Mouse (Mus musculus): ENCODE data around the gene Il4i1. TPM values are rescaled to one million over a fixed set of nuclear protein-coding genes. Genes with fewer than 3 reads are reported as not detected.

Gene Il4i1
- polyA plus RNA-seq, 1 experiment from 2014 or later, result 0.51 TPM

DNA sequence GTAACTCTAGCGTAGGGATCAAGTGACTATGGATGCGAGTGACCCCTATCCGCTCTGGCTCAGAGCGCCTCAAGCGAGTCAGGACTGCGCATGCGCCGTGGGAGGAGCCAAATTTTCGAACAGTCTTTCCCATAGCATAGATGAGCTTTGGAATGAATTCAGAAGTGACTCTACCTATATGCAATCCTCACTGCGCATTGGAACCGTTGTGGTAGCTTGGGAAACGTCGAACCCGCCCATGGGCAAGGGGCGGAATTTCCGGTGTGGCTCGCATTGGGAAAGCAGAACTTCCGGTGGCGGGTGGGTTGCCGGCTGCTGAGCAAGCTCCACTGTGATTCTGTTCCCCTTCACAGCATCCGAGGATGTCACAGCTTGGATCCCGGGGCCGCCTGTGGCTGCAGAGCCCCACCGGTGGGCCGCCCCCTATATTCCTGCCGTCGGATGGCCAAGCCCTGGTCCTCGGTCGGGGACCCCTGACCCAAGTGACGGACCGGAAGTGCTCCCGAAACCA lies 40.9 kb downstream of the Il4i1 start, which contains the start of gene Pnkp:
TSS of gene Pnkp (plus strand) at position 98 of the 511 bp plus-strand sequence.
- peak within 1 kb of the TSS; percentile 93 for H3K27ac ChIP-seq (replicated peaks)
- H3K9ac ChIP-seq, result peak within 1 kb of the TSS; percentile 94
- H3K9me3 ChIP-seq, result no peaks in the 10 kb centered on the region
- H3K36me3 ChIP-seq, result peaks cover 35% of the 10 kb centered on the region
- ATAC-seq (ENCODE audit: extremely low read depth, insufficient number of reproducible peaks, low FRiP score, low TSS enrichment), result peak; percentile 5; the same call in 1 of the 2 replicates
- peak within 1 kb of the TSS; percentile 88 for H3K4me3 ChIP-seq
- H3K4me1 ChIP-seq, result peaks cover 69% of the 10 kb centered on the region
- H3K27me3 ChIP-seq (replicated peaks), result no peaks in the 10 kb centered on the region
- under 1% methylated on average over 32 of the region's 32 CpGs for WGBS
- peak within 1 kb of the TSS; percentile 87 for H3K4me2 ChIP-seq

DNA sequence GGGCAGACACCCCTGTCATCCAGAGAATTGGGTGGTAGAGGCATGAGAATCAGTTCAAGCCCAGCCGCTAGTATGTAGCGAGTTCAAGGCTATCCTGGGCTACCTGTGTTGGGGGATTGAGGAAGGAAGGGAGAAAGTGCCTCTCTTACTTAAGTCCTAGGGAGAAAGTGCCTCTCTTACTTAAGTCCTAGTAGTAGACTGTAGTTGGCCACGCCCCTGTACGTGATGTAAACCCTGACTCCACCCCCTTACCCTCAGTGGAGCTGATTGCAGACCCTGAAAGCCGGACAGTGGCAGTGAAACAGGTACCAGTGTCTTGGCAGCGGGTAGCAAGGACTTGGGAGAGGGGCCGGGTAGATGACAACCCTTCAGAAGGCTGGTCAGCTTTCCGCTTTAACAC lies 41.7 kb downstream of the Il4i1 start:
- ATAC-seq (ENCODE audit: extremely low read depth, insufficient number of reproducible peaks, low FRiP score, low TSS enrichment), result no peak
- Histone ChIP-seq H3K27ac (replicated peaks) (peak overlapping the region; percentile 93), H3K27me3 (replicated peaks) (no peaks in the 10 kb centered on the region), H3K9ac (peak overlapping the region; percentile 94), H3K4me1 (peaks cover 62% of the 10 kb centered on the region), H3K4me3 (peak overlapping the region; percentile 88), H3K36me3 (peaks cover 35% of the 10 kb centered on the region), H3K4me2 (peak overlapping the region; percentile 87), H3K9me3 (no peaks in the 10 kb centered on the region)
- 25% methylated on average over 8 of the region's 8 CpGs for WGBS

GRCm38 (mm10) chr7:44859896-44860295 lies 43.7 kb downstream of the Il4i1 start:
- Histone ChIP-seq H3K9ac (peak overlapping the region; percentile 7; the same call in 1 of the 2 replicates), H3K4me1 (peaks cover 56% of the 10 kb centered on the region), H3K36me3 (peaks cover 51% of the 10 kb centered on the region), H3K27me3 (replicated peaks) (no peaks in the 10 kb centered on the region), H3K4me3 (no peak overlapping the region), H3K27ac (replicated peaks) (no peak overlapping the region), H3K4me2 (no peak overlapping the region), H3K9me3 (no peaks in the 10 kb centered on the region)
- WGBS, result 91% methylated on average over 11 of the region's 11 CpGs
- no peak for ATAC-seq (ENCODE audit: extremely low read depth, insufficient number of reproducible peaks, low FRiP score, low TSS enrichment)

GRCm38 (mm10) chr7:44860576-44861428 lies 44.6 kb downstream of the Il4i1 start:
- peak overlapping the region; percentile 20; the same call in 1 of the 2 replicates for H3K27ac ChIP-seq (replicated peaks)
- 57% methylated on average over 22 of the region's 22 CpGs for WGBS
- peak overlapping the region; percentile 6; the same call in 1 of the 2 replicates for H3K4me3 ChIP-seq
- H3K36me3 ChIP-seq, result peaks cover 59% of the 10 kb centered on the region
- no peak for ATAC-seq (ENCODE audit: extremely low read depth, insufficient number of reproducible peaks, low FRiP score, low TSS enrichment)
- peak overlapping the region; percentile 44; the same call in 1 of the 2 replicates for H3K9ac ChIP-seq
- no peaks in the 10 kb centered on the region for H3K27me3 ChIP-seq (replicated peaks)
- no peak overlapping the region for H3K4me2 ChIP-seq
- H3K9me3 ChIP-seq, result no peaks in the 10 kb centered on the region
- peaks cover 56% of the 10 kb centered on the region for H3K4me1 ChIP-seq

GRCm38 (mm10) chr7:44861429-44861816 lies 45.2 kb downstream of the Il4i1 start:
- 0 out of 2 replicates have a peak overlapping the region, but pooled peaks have one; percentile 20 for H3K27ac ChIP-seq (replicated peaks)
- WGBS, result 82% methylated on average over 14 of the region's 14 CpGs

GRCm38 (mm10) chr7:44862434-44862833 lies 46.2 kb downstream of the Il4i1 start:
- no peak for ATAC-seq (ENCODE audit: extremely low read depth, insufficient number of reproducible peaks, low FRiP score, low TSS enrichment)
- peaks cover 62% of the 10 kb centered on the region for H3K4me1 ChIP-seq
- no peak overlapping the region for H3K9ac ChIP-seq
- no peaks in the 10 kb centered on the region for H3K9me3 ChIP-seq
- H3K4me2 ChIP-seq, result no peak overlapping the region
- H3K27me3 ChIP-seq (replicated peaks), result no peaks in the 10 kb centered on the region
- 80% methylated on average over 8 of the region's 8 CpGs for WGBS
- H3K4me3 ChIP-seq, result no peak overlapping the region
- H3K36me3 ChIP-seq, result peaks cover 59% of the 10 kb centered on the region
- no peak overlapping the region for H3K27ac ChIP-seq (replicated peaks)

More at GRCm38 (mm10) chr7:44861429-44861816, 45.2 kb downstream of the Il4i1 start:
- Histone ChIP-seq H3K4me2 (no peak overlapping the region), H3K4me3 (no peak overlapping the region), H3K9me3 (no peaks in the 10 kb centered on the region), H3K27me3 (replicated peaks) (no peaks in the 10 kb centered on the region), H3K9ac (no peak overlapping the region), H3K4me1 (peaks cover 56% of the 10 kb centered on the region), H3K36me3 (peaks cover 59% of the 10 kb centered on the region)
- ATAC-seq (ENCODE audit: extremely low read depth, insufficient number of reproducible peaks, low FRiP score, low TSS enrichment), result no peak

- no peaks in the 10 kb centered on the region for H3K9me3 ChIP-seq
- no peak overlapping the region for H3K27ac ChIP-seq (replicated peaks)
- H3K36me3 ChIP-seq, result peaks cover 59% of the 10 kb centered on the region
- no peak overlapping the region for H3K4me3 ChIP-seq
- H3K27me3 ChIP-seq (replicated peaks), result no peaks in the 10 kb centered on the region
- H3K4me2 ChIP-seq, result no peak overlapping the region
- no peak overlapping the region for H3K9ac ChIP-seq
- 84% methylated on average over 14 of the region's 14 CpGs for WGBS
- ATAC-seq (ENCODE audit: extremely low read depth, insufficient number of reproducible peaks, low FRiP score, low TSS enrichment), result no peak
- H3K4me1 ChIP-seq, result peaks cover 62% of the 10 kb centered on the region
Measured at GRCm38 (mm10) chr7:44863210-44863609, 47.0 kb downstream of the Il4i1 start.

DNA sequence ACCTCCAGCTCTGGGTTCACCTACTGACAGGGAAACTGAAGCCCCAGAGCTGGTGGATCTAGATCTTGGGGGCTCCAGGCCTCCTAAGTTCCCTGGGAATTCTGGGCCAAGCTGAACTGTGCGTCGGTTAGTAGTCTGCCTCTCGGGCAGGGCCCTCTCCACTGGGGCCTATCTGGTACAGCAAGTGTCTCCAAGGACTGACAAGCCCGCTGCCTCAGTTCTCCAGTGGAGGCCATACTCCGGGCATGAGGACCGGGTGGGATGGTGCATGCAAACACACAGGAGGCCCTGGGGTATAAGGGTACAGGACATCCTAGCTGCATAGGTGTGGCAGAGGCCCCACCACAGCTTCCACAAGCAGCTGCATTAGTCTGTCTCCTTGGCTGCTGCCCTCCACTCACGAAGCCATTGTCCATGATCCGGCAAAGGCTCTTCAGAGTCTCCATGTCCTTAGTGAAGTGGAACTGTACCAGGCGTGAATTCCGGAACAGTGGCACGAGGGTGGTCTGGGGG lies 47.9 kb downstream of the Il4i1 start:
- no peak for ATAC-seq (ENCODE audit: extremely low read depth, insufficient number of reproducible peaks, low FRiP score, low TSS enrichment)
- peak overlapping the region; percentile 98; the same call in 1 of the 2 replicates for H3K9ac ChIP-seq
- H3K4me2 ChIP-seq, result no peak overlapping the region
- peaks cover 61% of the 10 kb centered on the region for H3K4me1 ChIP-seq
- WGBS, result 83% methylated on average over 11 of the region's 11 CpGs
- H3K27ac ChIP-seq (replicated peaks), result peak overlapping the region; percentile 77
- no peaks in the 10 kb centered on the region for H3K9me3 ChIP-seq
- H3K27me3 ChIP-seq (replicated peaks), result no peaks in the 10 kb centered on the region
- H3K4me3 ChIP-seq, result no peak overlapping the region
- peaks cover 58% of the 10 kb centered on the region for H3K36me3 ChIP-seq

DNA sequence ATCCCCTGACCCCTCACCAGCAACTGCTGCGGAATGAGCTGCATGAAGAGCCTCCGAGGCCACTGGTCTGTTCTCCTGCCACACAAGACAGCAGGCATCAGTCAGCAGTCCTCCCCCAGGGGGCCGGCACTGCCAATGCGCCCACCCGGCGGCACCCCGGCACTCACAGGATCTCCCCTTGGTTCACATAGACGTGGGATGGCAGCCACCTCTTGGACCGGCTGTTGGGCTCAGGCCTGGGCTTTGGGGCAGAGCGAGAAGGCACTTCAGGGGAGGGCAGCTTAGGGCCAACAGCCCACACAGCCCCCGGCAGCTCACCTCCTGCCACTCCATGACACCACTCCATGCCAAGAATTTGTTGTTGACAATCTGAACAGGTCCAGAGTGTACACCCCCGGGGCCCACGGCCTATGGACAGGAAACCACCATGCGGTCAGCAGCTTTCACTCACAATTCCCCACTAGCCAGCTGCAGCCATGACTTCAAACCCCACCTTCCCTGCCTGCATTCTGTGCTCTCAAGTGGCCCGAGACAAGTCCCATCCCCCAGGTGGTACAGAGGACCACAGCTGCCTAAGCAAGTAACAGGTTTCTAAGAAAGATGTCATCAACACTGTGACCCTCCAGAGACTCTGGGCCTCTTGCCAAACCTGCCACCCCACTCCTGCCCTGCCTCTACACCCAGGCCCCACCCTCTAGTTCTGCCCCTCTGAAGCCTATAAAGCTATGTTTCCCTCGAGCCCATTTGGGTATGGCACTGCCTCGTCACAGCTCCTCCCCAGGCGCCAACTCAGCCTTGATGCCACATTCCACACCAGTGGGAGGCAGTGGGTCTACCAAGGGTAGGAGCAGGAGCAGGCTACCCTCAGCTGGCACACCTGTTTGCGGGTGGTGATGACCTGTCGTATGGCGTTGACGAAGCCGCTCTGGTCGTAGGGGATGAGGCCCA lies 48.7 kb downstream of the Il4i1 start:
- Histone ChIP-seq H3K4me1 (peaks cover 61% of the 10 kb centered on the region), H3K9ac (peak overlapping the region; percentile 98), H3K9me3 (no peaks in the 10 kb centered on the region), H3K36me3 (peaks cover 51% of the 10 kb centered on the region), H3K27ac (replicated peaks) (peak overlapping the region; percentile 77), H3K4me2 (peak overlapping the region; percentile 92), H3K4me3 (no peak overlapping the region), H3K27me3 (replicated peaks) (no peaks in the 10 kb centered on the region)
- no peak for ATAC-seq (ENCODE audit: extremely low read depth, insufficient number of reproducible peaks, low FRiP score, low TSS enrichment)
- WGBS, result 70% methylated on average over 24 of the region's 24 CpGs

DNA sequence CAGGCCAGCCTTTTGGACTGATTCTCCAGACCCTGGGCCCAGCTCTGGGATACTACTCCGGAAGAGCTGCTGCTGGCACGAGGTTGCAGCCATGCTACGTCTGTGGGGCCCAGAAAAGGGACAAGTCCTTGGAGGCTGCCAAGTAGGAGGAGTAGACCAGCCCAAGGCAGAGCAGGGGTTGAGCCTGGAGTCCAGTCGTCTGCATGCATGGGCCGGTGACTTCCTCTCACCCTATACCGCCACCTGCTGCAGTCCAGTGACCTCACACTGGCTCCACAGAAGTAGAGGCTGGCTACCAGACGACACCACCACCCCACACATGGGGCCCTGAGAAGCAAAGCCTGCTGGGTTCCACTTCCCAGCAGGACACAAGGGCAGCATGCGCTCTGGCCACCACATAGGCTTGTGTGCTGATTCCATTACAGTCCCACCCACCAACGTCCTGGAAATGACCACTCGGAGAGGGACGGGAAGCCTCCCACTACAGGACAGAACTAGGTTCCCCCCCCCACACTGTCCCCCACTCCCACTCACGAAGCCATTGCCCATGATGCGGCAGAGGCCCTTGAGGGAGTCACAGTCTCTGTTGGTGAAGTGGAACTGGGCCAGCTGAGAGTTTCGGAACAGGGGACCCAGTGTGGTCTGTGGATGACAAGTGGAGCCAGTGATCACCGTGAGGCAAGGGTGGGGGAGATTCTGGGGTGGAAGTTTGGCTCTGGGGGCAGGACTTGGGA lies 50.3 kb downstream of the Il4i1 start:
- peak overlapping the region; percentile 81 for H3K4me3 ChIP-seq
- H3K4me2 ChIP-seq, result peak overlapping the region; percentile 92
- H3K9me3 ChIP-seq, result no peaks in the 10 kb centered on the region
- peak overlapping the region; percentile 77 for H3K27ac ChIP-seq (replicated peaks)
- peak overlapping the region; percentile 98 for H3K9ac ChIP-seq
- 37% methylated on average over 15 of the region's 15 CpGs for WGBS
- H3K27me3 ChIP-seq (replicated peaks), result no peaks in the 10 kb centered on the region
- H3K36me3 ChIP-seq, result peaks cover 42% of the 10 kb centered on the region
- ATAC-seq (ENCODE audit: extremely low read depth, insufficient number of reproducible peaks, low FRiP score, low TSS enrichment), result 0 out of 2 replicates have a peak, but pooled peaks have one; percentile 0
- H3K4me1 ChIP-seq, result peaks cover 60% of the 10 kb centered on the region

All from heart, embryonic 13.5 days (tissue).